Mouse (Mus musculus) c-Kit-negative CD71-positive TER-119-positive erythroid progenitor cells, embryonic 14.5 days (primary cell): Measurements from ENCODE around the gene Lmx1b.

Experiments
- DNase-seq: peaks from one replicate; pipeline ENCODE4 v3.0.0-alpha.2; 2013; ENCODE audit warnings: low read depth, low spot score

Lmx1b gene

DNA sequence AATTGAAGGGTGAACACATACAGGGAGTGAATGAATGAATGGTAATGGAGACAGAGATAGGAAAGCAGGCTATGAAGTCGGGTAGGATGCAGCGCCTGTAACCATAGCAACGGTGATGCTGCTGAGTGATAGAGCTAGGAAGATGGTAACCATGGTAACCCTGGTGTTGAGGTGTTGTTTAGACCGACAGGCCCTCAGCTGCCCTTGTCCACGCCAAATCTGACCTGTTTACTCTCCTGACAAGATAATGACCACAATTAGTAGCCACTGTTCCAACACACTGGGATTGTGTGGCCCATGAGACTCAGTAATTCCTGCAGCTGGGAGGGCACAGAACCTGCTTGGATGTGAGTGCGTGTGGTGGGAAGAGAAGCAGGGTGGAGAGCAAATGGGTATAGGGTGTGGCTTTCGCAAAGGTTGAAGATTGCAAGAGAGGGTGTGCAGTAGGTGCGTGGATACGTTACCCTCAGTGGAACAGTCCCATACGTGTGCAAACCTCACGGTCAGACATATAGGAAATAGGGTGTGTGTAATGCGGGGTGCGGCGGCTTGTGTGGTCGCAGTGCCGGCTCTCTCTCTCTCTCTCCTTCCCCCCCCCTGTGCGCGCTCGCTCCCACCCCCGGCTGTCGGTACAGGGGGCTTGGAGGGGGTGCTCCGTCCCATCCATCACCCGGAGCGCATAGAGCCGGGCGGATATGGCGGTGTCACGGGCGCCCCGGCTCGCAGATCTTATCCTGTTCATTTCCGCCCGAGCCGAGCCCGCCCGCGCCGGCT is 96.7 kb downstream of the Lmx1b start:
- no peak for DNase-seq

- peak; percentile 11 for DNase-seq
Observed at GRCm38 (mm10) chr2:33542696-33543428, 97.4 kb downstream of the Lmx1b start.

- no peak for DNase-seq
Observed at GRCm38 (mm10) chr2:33525274-33526055, 114.8 kb downstream of the Lmx1b start.

DNA sequence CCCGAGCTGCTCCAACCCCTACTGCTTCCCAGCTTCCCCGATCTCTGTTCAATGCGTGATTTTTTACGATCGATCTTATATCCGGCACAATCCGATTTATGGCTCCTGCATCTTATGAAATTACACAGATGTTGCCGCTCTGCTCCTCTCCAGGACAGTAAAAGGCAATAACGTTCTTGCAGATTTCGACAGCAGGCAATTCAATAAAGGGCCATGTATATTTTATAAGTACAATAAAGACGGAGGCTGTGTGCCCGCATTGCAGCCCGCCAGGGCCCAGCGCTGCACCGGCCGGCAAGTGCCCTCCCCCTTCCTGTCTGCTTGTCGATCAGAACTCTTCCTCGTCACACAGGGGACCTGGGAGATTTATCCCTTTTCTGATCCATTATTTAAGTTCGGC is 124.5 kb downstream of the Lmx1b start:
- no peak for DNase-seq

DNA sequence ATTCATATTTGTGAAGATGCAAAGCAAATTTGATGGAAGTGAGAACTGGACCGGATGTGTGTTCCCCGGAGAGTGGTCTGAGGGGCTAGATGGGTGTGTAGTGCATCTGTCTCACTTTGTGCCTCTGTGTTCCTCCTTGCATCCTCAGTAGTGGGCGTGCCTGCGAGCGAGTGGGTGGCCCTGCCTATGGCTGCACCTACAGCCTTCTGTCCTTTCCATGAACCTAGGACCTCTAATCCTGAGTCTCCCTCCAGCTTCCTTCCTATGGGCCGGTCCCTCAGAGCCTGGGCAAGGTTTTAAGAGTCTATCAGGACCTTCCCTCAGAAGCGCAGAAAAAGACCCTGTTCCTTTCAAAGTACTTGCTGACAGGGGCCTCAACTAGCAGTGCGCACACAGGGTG is 124.9 kb downstream of the Lmx1b start:
- no peak for DNase-seq
